Mouse (Mus musculus) MEL-GATA-1-ER (cell line): Measurements from ENCODE around the gene Prss50.

ENCODE experiments used
- DNase-seq: peaks from one replicate; pipeline ENCODE4 v3.0.0-alpha.2; 2012; ENCODE audit warnings: low read depth; ENCODE audit errors: extremely low read depth

Prss50 gene

DNA sequence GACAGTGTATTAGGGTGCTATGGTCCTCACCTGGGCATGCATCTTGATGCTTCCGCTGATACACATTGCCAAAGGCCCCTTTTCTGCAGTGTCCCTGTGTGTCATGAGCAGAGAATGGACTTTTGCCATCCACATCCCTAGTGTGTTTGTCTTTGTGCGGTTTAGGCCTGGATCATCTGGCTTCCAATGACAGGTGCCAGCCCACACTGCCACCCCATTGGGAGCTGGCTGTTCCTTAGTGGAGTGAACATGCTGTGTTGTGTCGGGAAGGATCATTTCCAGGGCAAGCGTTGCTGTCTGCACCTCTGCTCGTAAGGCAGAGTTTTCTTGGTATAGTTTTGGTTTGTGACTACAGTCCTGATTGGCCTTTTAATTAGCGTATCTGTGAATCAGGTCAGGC is 43.4 kb downstream of the Prss50 start:
- no peak for DNase-seq

DNA sequence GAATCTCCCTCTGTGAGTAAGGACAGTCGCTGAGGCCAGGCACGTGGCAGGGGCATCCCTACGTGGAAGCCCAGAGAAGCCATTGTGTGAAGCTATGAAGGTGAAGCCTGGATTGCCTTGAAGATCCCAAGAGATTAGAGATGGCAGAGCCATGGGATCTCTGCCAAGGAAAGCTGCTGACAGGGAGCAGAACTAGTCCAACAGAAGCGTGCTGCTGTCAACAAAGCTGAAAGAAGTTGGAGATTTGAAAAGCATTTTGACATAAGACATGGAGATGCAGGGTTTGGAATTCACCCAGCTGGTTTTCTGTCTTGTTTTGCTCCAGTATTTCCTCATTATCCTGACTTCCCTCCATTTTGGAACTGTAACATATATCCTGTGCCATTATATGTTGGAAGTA is 44.5 kb downstream of the Prss50 start:
- DNase-seq, result no peak

DNA sequence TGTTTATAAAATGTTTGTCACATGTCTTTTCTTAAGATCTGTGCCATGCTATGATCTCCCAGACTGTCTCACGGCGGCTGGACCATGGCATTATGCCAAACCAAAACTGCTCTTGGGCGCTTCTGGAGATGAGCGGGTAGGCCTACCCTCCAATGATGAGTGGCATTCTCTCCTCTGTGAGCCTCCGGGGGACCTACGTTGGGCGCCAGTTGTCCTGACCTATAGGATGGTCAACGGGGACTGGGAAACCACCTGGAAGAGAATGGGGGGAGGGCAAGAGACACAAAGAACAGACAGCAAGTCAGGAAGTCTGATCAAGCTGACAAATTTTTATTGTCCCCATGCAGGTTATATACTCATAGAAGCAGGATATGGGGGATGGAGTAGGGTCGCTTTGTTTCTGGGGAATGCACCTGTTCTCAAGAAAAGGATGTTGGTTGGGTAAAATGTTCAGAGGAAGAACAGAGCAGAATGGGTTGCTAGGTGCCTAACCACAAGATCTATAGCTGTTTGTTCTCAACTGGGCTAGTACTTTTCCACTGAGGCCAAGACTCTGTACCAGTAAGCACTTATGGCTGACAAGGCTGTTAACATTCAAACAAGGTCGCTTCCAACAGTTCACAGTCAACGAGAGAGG is 49.6 kb downstream of the Prss50 start:
- no peak for DNase-seq

DNA sequence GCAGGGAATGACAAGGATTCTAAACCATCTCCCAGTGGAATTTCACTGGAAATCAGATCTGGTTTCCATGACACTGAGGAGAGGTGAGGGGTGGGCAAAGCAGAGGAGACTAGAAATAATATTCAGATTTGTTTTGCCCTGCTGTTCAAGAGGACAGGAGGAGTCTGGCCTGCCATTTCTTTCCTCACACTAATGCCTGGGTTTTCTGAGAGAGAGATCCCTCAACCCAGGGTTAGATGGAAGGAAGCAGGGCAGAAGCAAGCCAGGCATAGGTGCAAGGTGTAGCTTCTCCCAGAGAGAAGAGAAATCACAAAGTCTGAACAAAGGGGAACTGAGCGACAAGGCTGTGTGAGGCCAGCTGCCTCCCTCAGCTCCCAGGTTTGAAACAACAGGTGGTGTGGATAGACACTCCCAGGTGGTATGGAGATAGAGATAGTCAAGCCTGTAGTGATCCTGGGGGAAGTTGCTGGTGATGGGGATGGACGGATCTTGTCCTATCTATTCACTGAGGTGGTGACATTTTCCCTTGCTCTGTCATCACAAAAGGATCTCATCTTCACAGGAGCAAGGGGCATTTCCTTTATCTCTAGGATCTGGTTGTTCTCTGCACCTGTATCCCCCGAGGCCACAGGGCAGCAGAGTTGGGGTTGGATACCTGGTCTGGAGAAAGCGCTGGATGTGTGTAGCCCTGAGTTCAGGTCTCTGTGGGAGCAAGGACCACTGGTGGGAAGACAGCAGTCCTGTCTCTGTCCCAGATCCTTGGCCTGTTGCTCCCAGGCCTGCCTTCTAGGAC is 50.3 kb downstream of the Prss50 start:
- DNase-seq, result no peak

DNA sequence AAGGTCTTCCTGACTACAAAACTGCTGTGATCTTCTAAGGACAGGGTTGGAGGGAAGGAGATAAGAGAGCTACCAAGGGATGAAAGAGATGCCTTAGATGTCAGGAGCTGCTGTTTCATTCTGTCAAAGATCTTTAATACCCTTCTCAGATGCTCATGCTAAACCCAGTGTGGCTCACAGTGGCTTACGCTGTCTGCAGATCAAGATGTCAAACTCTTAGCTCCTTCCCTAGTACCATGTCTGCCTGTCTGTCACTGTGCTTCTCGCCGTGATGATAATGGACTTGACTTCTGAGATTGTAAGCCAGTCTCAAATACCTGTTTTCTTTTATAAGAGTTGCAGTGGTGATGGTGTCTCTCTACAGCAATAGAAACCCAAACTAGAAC is 50.9 kb downstream of the Prss50 start:
- no peak for DNase-seq

DNA sequence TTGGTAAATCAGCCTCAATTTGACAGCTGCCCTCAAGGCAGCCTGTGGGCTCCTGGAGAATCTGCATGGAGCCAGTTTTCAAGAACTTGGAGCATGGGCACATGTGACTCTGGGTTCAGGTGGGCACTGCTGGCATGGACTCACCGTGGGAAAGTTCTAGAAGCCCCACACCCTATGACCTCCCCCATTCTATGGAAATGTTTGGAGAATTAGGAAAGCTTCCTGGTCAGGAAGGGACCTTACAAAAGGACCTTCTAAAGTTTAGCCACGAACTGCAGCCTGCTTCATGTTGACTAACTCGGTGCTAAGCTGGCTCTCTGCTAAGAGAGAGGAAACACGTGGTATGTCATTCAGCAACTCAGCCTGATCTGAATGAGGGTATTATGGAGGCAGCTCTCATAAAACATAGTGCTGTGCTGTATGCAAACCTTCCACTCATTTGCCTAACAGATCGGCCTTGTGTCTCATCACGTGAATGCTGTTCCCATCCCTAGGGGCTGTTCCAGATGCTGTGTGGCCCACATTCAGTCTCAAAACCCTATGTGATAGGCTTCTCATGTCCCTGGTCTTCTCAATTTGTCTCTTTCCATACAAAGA is 51.7 kb downstream of the Prss50 start:
- DNase-seq, result no peak
